18 mouse cellular contexts compared by ENCODE assay signal in genomic region chr1:59102071-59102470, GRCm38 (mm10). TPM values are rescaled to one million over a fixed set of nuclear protein-coding genes. Genes with fewer than 3 reads are reported as not detected.
"Had no signal": no experiment of that assay in that cellular context is flagged by ENCODE, and none has a peak within 500 bp of the region (broad histone marks: within the 10 kb centered on the region; RNA-seq: fewer than 3 reads in every experiment).

No protein-coding gene starts in this region.

- H3K9me3 ChIP-seq: hindbrain, embryonic 13.5 days; limb, embryonic 12.5 days; liver, embryonic 13.5 days; midbrain, embryonic 10.5 days; midbrain, embryonic 15.5 days; neural tube, embryonic 12.5 days had no signal

- ATAC-seq: hindbrain, postnatal 0 days; midbrain, embryonic 15.5 days had no signal

- H3K4me1 ChIP-seq: hindbrain, embryonic 13.5 days; limb, embryonic 12.5 days; liver, embryonic 13.5 days; midbrain, embryonic 10.5 days; midbrain, embryonic 15.5 days; neural tube, embryonic 12.5 days had no signal

- H3K27ac ChIP-seq: hindbrain, embryonic 13.5 days; hindbrain, postnatal 0 days; kidney, postnatal 0 days; layer of hippocampus, adult 2 months; limb, embryonic 12.5 days; liver, embryonic 13.5 days; midbrain, embryonic 10.5 days; midbrain, embryonic 15.5 days; neural tube, embryonic 12.5 days had no signal

- H3K4me2 ChIP-seq: hindbrain, embryonic 13.5 days; limb, embryonic 12.5 days; liver, embryonic 13.5 days; lung, embryonic 14.5 days; midbrain, embryonic 15.5 days; neural tube, embryonic 12.5 days had no signal

- H3K27me3 ChIP-seq: hindbrain, embryonic 13.5 days; limb, embryonic 12.5 days; liver, embryonic 13.5 days; midbrain, embryonic 15.5 days; neural tube, embryonic 12.5 days had no signal

- H3K4me3 ChIP-seq: hindbrain, embryonic 13.5 days; layer of hippocampus, adult 2 months; limb, embryonic 12.5 days; liver, embryonic 13.5 days; midbrain, embryonic 10.5 days; midbrain, embryonic 15.5 days; neural tube, embryonic 12.5 days had no signal

- DNase-seq: liver, embryonic 13.5 days; lung, embryonic 14.5 days; lung, postnatal 10 days; lung, postnatal 4 days; retina, postnatal 1 day; right cerebral cortex, postnatal 4 days; spleen, adult 18-20 months; thymus, postnatal 36 days had no signal

- H3K36me3 ChIP-seq: liver, embryonic 13.5 days had no signal

- H3K9ac ChIP-seq: hindbrain, embryonic 13.5 days; limb, embryonic 12.5 days; liver, embryonic 13.5 days; lung, embryonic 14.5 days; midbrain, embryonic 15.5 days; neural tube, embryonic 12.5 days had no signal

RNA-seq across cellular contexts. Expression of gene C2cd6, which starts 7.4 kb away (rescaled TPM):
- polyA plus RNA-seq: hindbrain, embryonic 13.5 days; hindbrain, postnatal 0 days; intestine, embryonic 14.5 days; kidney, postnatal 0 days; limb, embryonic 12.5 days; liver, embryonic 13.5 days; lung, embryonic 14.5 days; midbrain, embryonic 10.5 days; midbrain, embryonic 15.5 days; thymus, postnatal 0 days had no signal
